Mouse (Mus musculus) megakaryocyte, embryonic 14.5 days (primary cell): ENCODE results near the gene Gm7534.

ENCODE experiments used
- FLI1 ChIP-seq: IDR thresholded peaks from 2 replicates; pipeline ENCODE4 v1.6.1; 2012; ENCODE audit warnings: low read length, inconsistent platforms, mixed read lengths
- GATA1 ChIP-seq: IDR thresholded peaks from 3 replicates; pipeline ENCODE4 v1.6.1; 2012; ENCODE audit warnings: mixed read lengths, low read length, inconsistent platforms, borderline replicate concordance

DNA sequence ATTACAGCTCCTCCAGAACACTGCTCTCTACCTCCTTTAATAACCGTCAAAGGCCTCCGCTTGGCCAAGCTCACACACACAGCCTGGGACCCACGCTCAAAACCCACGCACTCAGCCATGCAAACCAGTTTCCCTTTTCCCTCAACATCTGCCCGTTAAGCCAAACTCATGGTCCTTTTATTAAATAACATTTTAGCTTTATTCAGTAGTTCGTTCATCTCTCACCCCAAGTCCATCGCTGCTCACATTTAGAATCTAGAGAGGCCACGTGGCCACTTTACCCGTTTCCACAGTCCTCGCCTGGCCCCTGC is 48.1 kb upstream of the Gm7534 start:
- TF ChIP-seq GATA1, result no peak
- no peak for TF ChIP-seq FLI1
